Mouse (Mus musculus) CD4-positive, CD25-positive, alpha-beta regulatory T cell, adult 9 weeks (primary cell): ENCODE measurements around the gene Defb33. TPM values are rescaled to one million over a fixed set of nuclear protein-coding genes. Genes with fewer than 3 reads are reported as not detected.

ENCODE experiments used
- polyA plus RNA-seq: library from polyadenylated mRNA; unstranded; fragments of 100-300 nt; shearing (Covaris generic); gene quantifications from one replicate; pipeline ENCODE4 v1.2.1, GENCODE M21; 2017

Defb33 gene
- not detected for polyA plus RNA-seq

DNA sequence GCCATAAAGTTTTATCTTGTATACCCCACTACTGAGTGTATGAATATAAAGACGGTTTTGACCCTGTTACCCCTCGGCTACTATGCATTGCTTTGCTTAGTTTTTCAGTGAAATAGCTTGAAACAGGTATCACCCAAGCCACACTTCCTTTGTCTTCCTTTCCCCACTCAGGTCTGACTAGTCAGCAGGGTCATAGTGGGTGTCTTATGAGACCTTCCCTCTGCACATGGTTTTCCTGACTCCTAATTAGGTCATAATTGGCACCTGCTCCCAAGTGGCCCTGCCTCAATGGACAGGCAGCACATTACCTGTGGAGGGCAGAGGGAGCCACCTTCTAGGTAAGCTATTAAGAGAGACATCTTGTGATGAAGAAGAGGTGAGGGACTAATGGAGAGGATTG, at the start of gene Defb33:
Gene Defb33 (plus strand): TSS at position 301 of the 400 bp plus-strand sequence.

DNA sequence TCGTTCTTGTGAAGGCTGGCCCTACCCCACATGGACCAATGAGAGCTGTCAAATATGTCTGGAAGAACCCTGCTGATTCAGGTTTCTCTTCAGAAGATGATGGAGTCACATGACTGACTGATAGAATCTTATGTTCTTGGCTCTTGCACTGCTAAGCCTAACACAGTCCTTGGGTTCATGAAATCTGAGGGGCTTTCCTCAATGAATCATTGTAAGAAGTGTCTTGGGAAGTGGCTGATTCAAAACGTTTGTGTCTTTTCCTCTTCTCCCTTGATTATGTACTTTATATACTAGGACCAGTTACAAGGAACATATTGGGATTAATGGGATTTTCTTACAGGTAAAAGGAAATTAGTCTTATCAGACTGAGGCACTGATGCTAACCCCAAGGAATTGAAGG, 10.1 kb downstream of the Defb33 start, which contains the start of gene Gm15056:
Gene Gm15056 (minus strand): TSS at position 101 of the 400 bp plus-strand sequence.

DNA sequence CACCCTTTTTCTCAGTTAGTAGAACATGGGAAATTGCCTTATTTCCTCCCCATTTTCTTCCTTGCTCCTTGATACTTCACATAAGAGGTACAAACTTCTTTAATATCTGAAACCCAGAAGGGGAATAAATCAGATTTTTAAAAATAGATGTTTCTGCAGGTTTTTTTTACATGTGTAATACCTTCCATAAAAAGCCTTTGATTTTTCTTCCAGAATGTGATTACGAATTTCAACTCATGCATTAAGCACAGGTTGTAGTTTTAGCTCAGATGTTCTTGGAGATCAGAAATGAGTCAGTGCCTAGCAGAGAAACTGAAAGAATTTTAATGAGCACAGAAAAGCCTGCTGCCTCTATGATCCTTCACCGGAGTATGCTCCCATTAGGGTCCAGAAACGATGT, 29.5 kb downstream of the Defb33 start, which contains the start of gene Gm6040:
Gene Gm6040 (minus strand): TSS at position 101 of the 400 bp plus-strand sequence.

DNA sequence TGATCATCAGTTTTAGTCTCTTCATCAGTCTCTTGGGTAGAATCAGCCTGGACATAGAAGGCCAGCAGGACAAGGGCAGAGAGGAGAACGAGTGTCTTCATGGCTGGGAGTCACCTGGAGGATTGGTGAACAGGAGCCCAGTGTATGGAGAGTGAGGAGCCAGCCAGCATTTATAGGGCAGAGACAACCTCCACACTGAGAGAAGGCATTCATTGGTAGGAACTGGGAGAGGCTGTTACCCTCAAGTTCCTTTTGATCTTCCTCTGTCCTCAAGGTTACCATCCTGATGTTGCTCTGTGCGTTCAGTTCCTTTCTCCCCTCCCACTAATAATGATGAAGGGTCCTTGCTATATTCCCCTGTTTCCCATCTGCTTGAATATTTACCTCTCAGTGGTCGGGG, 52.1 kb downstream of the Defb33 start, which contains the start of gene AY761185:
Gene AY761185 (minus strand): TSS at position 101 of the 400 bp plus-strand sequence.

Other genes with a start within 250 kb of the Defb33 start
- gene Gm15056, start 10.0 kb downstream of the Defb33 start, polyA plus RNA-seq: not detected
- gene Gm6040, start 29.4 kb downstream of the Defb33 start, polyA plus RNA-seq: not detected
- gene AY761185, start 52.0 kb downstream of the Defb33 start, polyA plus RNA-seq: not detected
- not detected for gene Defa21, start 132.9 kb downstream of the Defb33 start, polyA plus RNA-seq
- not detected for gene Defa23, start 162.4 kb downstream of the Defb33 start, polyA plus RNA-seq
- not detected for gene Defa35, start 172.4 kb downstream of the Defb33 start, polyA plus RNA-seq
- not detected for gene Defa25, start 191.8 kb downstream of the Defb33 start, polyA plus RNA-seq
- gene Gm14851, start 203.4 kb downstream of the Defb33 start, polyA plus RNA-seq: not detected
- not detected for gene Defa30, start 242.0 kb downstream of the Defb33 start, polyA plus RNA-seq